Mouse (Mus musculus): Measurements from ENCODE around the gene Dmrta2. TPM values are rescaled to one million over a fixed set of nuclear protein-coding genes. Genes with fewer than 3 reads are reported as not detected.

The Dmrta2 gene
- polyA plus RNA-seq, 1 experiment, result 0.13 TPM

GRCm38 (mm10) chr4:109949307-109949706 is 28.5 kb upstream of the Dmrta2 start:
- Histone ChIP-seq H3K27me3 (replicated peaks; ENCODE audit: control insufficient read depth, insufficient read depth, low read length) (no peaks in the 10 kb centered on the region), H3K36me3 (ENCODE audit: control insufficient read depth, insufficient read depth, low read length) (no peaks in the 10 kb centered on the region), H3K27ac (ENCODE audit: insufficient read depth, low read depth, low read length) (no peak overlapping the region), H3K4me3 (ENCODE audit: insufficient read depth, low read depth, low read length) (no peak overlapping the region), H3K4me1 (ENCODE audit: control insufficient read depth, insufficient read depth, low read length) (no peaks in the 10 kb centered on the region)
- DNase-seq, result no peak
- 94% methylated on average over 3 of the region's 3 CpGs for WGBS
- TF ChIP-seq CTCF (conservative IDR thresholded peaks at IDR 0.05; ENCODE audit: insufficient read depth, insufficient read length, low read depth, low read length), result no peak
- no peak for TF ChIP-seq POLR2A (IDR thresholded peaks at IDR 0.05; ENCODE audit: low read depth, low read length)

GRCm38 (mm10) chr4:109953509-109953908 is 24.3 kb upstream of the Dmrta2 start:
- no peaks in the 10 kb centered on the region for H3K27me3 ChIP-seq (replicated peaks; ENCODE audit: control insufficient read depth, insufficient read depth, low read length)
- H3K27ac ChIP-seq (ENCODE audit: insufficient read depth, low read depth, low read length), result no peak overlapping the region
- no peaks in the 10 kb centered on the region for H3K36me3 ChIP-seq (ENCODE audit: control insufficient read depth, insufficient read depth, low read length)
- no peaks in the 10 kb centered on the region for H3K4me1 ChIP-seq (ENCODE audit: control insufficient read depth, insufficient read depth, low read length)
- H3K4me3 ChIP-seq (ENCODE audit: insufficient read depth, low read depth, low read length), result no peak overlapping the region
- no peak for DNase-seq
- WGBS, result 92% methylated on average over 1 of the region's 1 CpGs
- TF ChIP-seq CTCF (conservative IDR thresholded peaks at IDR 0.05; ENCODE audit: insufficient read depth, insufficient read length, low read depth, low read length) (no peak), POLR2A (IDR thresholded peaks at IDR 0.05; ENCODE audit: low read depth, low read length) (no peak)

- no peak for DNase-seq
- Histone ChIP-seq H3K27ac (ENCODE audit: insufficient read depth, low read depth, low read length) (no peak overlapping the region), H3K4me3 (ENCODE audit: insufficient read depth, low read depth, low read length) (no peak overlapping the region), H3K4me1 (ENCODE audit: control insufficient read depth, insufficient read depth, low read length) (no peaks in the 10 kb centered on the region), H3K27me3 (replicated peaks; ENCODE audit: control insufficient read depth, insufficient read depth, low read length) (no peaks in the 10 kb centered on the region), H3K36me3 (ENCODE audit: control insufficient read depth, insufficient read depth, low read length) (no peaks in the 10 kb centered on the region; the same call in 1 of the 2 replicates)
- 81% methylated on average over 5 of the region's 5 CpGs for WGBS
- TF ChIP-seq CTCF (conservative IDR thresholded peaks at IDR 0.05; ENCODE audit: insufficient read depth, insufficient read length, low read depth, low read length), result no peak
These were observed 17.5 kb upstream of the Dmrta2 start for GRCm38 (mm10) chr4:109960201-109960935.

- no peak for DNase-seq
- Histone ChIP-seq H3K4me1 (ENCODE audit: control insufficient read depth, insufficient read depth, low read length) (no peaks in the 10 kb centered on the region), H3K27ac (ENCODE audit: insufficient read depth, low read depth, low read length) (no peak overlapping the region), H3K27me3 (replicated peaks; ENCODE audit: control insufficient read depth, insufficient read depth, low read length) (no peaks in the 10 kb centered on the region), H3K36me3 (ENCODE audit: control insufficient read depth, insufficient read depth, low read length) (no peaks in the 10 kb centered on the region; the same call in 1 of the 2 replicates), H3K4me3 (ENCODE audit: insufficient read depth, low read depth, low read length) (no peak overlapping the region)
- WGBS, result 93% methylated on average over 5 of the region's 5 CpGs
- TF ChIP-seq POLR2A (IDR thresholded peaks at IDR 0.05; ENCODE audit: low read depth, low read length) (no peak), CTCF (conservative IDR thresholded peaks at IDR 0.05; ENCODE audit: insufficient read depth, insufficient read length, low read depth, low read length) (no peak)
These were observed 14.1 kb upstream of the Dmrta2 start for GRCm38 (mm10) chr4:109963570-109964279.

GRCm38 (mm10) chr4:109969561-109969960 is 8.3 kb upstream of the Dmrta2 start:
- Histone ChIP-seq H3K4me3 (ENCODE audit: insufficient read depth, low read depth, low read length) (no peak overlapping the region), H3K36me3 (ENCODE audit: control insufficient read depth, insufficient read depth, low read length) (no peaks in the 10 kb centered on the region), H3K27me3 (replicated peaks; ENCODE audit: control insufficient read depth, insufficient read depth, low read length) (no peaks in the 10 kb centered on the region; the same call in 1 of the 2 replicates), H3K27ac (ENCODE audit: insufficient read depth, low read depth, low read length) (no peak overlapping the region), H3K4me1 (ENCODE audit: control insufficient read depth, insufficient read depth, low read length) (no peaks in the 10 kb centered on the region)
- 88% methylated on average over 5 of the region's 5 CpGs for WGBS
- no peak for TF ChIP-seq CTCF (conservative IDR thresholded peaks at IDR 0.05; ENCODE audit: insufficient read depth, insufficient read length, low read depth, low read length)
- TF ChIP-seq POLR2A (IDR thresholded peaks at IDR 0.05; ENCODE audit: low read depth, low read length), result no peak
- DNase-seq, result no peak

- Histone ChIP-seq H3K36me3 (ENCODE audit: control insufficient read depth, insufficient read depth, low read length) (no peaks in the 10 kb centered on the region), H3K27ac (ENCODE audit: insufficient read depth, low read depth, low read length) (no peak overlapping the region), H3K4me1 (ENCODE audit: control insufficient read depth, insufficient read depth, low read length) (no peaks in the 10 kb centered on the region), H3K27me3 (replicated peaks; ENCODE audit: control insufficient read depth, insufficient read depth, low read length) (peaks cover 9% of the 10 kb centered on the region), H3K4me3 (ENCODE audit: insufficient read depth, low read depth, low read length) (no peak overlapping the region)
- DNase-seq, result no peak
- TF ChIP-seq CTCF (conservative IDR thresholded peaks at IDR 0.05; ENCODE audit: insufficient read depth, insufficient read length, low read depth, low read length), result no peak
- WGBS, result 9% methylated on average over 20 of the region's 20 CpGs
These were observed 3.7 kb upstream of the Dmrta2 start for GRCm38 (mm10) chr4:109973991-109974654.

All from kidney, adult 2 months (tissue).